Mouse (Mus musculus) spleen, adult 2 months (tissue): ENCODE data around the gene Brd3.

ENCODE experiments used
- CTCF ChIP-seq: fragments of 200-500 bp; IDR thresholded peaks from 2 replicates; pipeline ENCODE4 v1.5.1; 2011; ENCODE audit warnings: mild to moderate bottlenecking, inconsistent platforms; ENCODE audit not compliant: insufficient read depth, insufficient read length, insufficient replicate concordance; ENCODE audit errors: extremely low read depth
- POLR2A ChIP-seq: fragments of 200-500 bp; IDR thresholded peaks from 2 replicates; pipeline ENCODE4 v1.6.1; 2011; ENCODE audit warnings: low read depth, low read length, inconsistent platforms

- TF ChIP-seq CTCF: no peak
- TF ChIP-seq POLR2A: no peak
These were observed 46.8 kb downstream of the Brd3 start for GRCm38 (mm10) chr2:27460651-27461050.
